Mouse (Mus musculus) hematopoietic stem cell, adult 5-6 weeks (primary cell): ENCODE measurements at regions not wholly inside any gene's neighbourhood (a gene's known extent, or its start where the extent isn't known, plus 50 kb on each side); places are given as distances from the start of the nearest gene placed in this dataset.
A peak's percentile ranks its signal among the peaks of the same experiment; 100 is the strongest.
"Not testable (repeated sequence)": the region's sequence is repeated elsewhere in the genome, so short reads cannot be mapped to it uniquely, and the experiment has no call there.

Source experiments
- ATAC-seq, 2 experiments: fragments of 125-278 bp in 1 of 2; replicated peaks in 1 of 2; 2 replicates each; pipeline ENCODE4 v1.8.0; 2016 to 2017; ENCODE audit warnings: inconsistent platforms in 2 of 2, mild to moderate bottlenecking in 2 of 2, moderate number of reproducible peaks in 2 of 2, low read depth in 1 of 2, moderate TSS enrichment in 1 of 2; ENCODE audit not compliant: low FRiP score in 2 of 2, poor library complexity in 2 of 2, severe bottlenecking in 2 of 2, insufficient read depth in 1 of 2, low TSS enrichment in 1 of 2

DNA sequence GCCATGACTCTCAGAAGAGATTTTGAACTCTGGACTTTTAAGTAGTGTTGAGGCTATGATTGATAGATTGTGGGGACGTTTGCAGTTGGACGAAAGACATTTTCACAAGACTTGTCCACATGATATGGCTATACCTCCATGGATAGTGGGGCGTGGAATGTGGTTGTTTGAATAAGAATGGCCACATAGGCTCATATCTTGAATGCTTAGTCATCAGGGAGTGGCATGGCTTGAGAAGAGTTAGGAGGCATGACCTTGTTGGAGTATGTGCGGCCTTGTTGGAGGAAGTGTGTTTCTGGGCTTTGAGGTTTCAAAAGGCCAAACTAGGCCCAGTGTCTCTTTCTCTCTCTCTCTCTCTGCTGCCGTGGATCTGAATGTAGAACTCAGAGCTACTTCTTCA is 204.7 kb upstream of the Pclo start:
- no peak for ATAC-seq

DNA sequence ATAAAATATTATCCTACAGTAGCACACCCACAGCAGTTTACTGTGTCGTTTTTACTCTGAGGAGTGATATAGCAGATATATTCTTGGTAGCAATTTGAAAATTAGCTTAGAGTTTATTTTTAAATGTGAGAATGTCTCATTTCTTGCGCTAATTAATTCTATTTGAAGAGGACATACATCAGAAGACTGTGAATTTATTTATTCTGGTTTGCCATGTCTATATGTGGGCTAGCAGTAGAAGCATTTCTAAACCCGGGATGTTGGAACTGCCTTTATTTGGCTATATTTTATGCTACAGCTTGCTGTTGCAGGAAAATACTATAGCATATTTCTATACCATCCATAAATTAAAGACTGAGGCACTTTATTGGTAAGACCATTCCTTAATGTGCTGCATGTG is 203.0 kb upstream of the Pclo start:
- ATAC-seq = no peak

DNA sequence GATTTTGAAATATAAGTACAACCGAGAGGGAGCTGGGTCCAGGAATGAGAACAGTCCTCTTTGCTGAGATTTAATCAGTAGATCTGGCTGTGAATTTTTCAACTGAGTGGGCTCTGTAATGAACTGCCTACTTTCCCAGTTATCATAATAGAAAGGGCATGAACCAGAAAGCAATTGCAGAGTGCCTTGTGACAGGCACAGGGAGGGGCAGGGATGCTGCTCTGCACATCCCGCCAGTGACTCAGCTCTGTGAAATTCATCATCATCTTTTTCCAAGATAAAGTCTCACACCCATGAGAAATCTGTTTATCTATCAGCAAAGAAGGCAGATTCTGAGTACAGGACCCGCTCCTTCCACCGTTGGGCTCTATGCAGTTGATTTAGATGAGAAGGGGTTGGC is 194.5 kb upstream of the Pclo start:
- no peak for ATAC-seq

DNA sequence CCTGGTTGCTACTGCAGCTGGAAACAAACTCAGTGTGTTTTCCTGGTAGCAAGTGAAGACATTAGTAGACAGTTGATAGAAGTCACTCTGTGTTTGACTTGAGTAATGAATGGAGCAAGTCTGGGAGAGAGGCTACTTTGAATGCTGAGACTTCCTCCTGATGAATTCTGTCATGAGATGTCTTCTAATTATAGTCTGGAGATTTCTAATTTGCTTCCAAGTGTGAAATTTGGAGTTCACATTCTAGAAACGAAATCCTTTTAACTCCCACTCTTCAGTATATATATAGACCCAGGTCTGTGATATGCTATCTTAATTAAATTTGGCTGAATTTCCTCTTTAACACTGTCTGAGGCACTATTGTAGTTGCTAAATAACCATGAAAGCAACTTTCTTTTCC is 192.7 kb upstream of the Pclo start:
- ATAC-seq = no peak

DNA sequence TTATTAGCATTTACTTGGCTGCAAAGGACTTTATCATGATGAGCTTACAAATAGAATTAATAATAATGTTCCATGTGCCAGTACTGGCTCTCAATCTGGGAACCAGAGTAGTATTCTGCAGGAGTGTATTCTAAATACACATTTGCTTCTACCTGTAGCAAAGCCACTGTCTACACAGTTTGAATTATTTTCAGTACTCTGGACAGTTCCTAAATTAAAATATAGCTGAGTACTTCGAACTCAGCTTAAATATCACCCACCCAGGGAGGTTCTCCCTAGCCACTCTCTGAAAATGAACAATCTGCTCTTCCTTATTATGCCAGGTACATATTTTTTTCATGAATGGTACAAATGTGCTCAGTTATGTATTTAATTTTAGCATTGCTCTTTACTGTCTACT is 154.3 kb upstream of the Pclo start:
- ATAC-seq = no peak

DNA sequence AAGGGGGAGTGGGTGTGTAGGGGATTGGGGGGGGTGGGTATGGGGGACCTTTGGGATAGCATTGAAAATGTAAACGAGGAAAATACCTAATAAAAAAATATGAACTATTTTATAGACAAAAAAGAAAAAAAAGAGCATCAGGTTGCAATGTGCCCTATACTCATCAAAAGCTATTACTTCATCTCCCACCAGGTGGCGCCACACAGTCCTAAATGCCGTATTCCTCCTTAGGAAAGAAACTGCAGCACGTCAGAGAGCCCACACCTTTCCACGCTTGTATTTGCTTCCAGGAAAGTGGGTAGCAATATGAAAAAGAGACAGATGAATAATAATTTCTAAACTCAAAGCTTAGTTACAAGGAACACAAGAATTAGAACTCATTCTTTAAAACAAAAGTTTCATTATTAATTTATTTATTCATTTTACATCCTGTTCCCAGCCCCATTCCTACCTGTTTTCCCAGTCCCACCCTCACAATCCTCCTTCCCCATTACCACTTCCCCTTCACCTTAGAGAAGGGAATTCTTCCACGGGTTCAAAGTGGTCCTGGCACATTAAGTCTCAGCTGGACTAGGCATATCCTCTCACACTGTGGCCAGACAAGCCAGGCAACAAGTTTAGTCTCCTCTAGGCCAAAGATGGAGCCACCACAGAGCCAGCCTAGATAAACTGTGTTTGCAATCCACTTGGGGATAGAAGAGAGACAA is 125.4 kb upstream of the Pclo start:
- ATAC-seq = peak; percentile 62 to 71; a peak in 3 of 4 replicates

DNA sequence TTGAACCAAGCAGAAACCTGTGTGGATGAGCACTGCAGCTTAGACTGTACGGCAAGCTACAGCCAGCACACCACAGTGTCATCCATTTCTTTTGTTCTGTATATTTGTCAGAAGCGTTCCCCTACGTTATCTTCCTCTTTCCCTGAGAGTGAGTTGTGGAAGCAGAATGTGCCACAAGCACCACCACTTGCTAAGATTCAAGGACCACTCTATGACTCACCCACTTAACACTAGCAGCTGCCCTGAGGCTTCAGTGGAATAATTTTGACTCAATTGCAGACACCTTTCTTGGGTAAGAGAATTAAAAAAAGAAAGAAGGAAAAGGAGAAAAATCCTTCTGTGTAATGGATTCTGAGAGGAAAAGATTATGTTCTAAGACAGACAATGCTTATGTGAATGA is 122.9 kb upstream of the Pclo start:
- no peak for ATAC-seq

DNA sequence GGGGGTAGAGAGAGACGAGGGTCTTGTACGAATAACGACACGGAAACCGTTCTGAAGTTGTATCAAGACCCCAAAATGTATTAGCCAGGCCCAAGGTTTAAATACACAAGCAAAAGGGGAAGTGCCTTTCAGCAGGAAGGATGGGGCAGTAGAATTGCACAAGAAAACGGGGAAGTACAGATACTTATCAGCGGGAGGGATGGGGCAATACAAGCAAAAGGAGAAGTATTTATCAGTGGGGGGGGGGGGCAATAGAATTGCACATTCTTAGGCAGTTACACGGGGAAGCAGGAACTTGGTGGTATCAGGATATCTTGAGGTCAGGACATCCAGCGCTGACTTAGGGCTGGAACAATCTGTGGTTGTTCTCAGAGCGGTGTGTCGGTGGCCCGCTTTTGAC is 111.3 kb upstream of the Pclo start:
- not testable (repeated sequence) for ATAC-seq

DNA sequence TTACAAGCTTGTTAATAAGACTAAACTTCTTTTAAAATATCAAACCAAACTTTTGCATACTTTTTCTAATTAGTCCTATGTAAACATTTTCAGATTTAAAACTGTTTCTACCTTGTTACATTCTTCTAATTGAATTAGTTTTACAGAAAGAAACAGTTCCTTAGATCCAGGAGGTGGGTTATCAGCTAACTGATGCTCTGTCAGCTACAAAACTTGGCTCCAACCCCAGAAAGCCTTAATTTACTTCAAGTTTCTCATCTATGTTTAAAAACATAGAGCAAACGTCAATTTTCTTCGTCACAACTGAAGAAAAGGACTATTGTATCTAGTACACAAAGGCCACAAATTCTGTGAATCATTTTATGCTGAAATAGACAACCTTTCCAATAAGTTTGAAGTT is 110.4 kb upstream of the Pclo start:
- ATAC-seq = no peak

DNA sequence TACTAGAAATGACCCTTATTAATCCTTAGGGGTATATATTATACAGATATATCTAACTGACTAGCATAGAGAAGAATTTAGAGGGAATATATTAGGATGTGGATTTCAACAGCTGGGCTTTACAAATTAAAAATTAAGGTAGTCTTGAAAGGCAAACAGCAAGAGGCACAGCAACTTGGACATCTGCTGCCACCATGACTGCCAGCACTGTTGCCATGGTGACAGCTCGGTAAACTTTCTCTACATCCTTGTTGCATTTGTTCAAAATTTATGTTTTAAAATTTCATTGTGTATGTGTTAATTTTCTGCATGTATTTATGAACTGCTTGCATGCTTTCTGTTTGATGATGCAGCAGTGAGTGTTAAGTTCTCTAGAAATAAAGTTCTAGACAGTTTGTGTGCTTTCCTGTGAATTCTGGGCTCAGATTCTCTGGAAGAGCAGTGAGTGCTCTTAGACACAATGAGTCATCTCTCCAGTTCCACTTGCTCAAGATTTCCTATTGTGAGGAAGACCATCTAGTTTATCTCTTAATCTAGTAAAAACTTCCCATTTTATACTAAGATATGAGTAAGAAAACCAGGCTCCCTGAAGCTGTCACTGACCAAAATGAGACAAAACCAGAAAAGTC is 99.4 kb upstream of the Pclo start:
- ATAC-seq = no peak

DNA sequence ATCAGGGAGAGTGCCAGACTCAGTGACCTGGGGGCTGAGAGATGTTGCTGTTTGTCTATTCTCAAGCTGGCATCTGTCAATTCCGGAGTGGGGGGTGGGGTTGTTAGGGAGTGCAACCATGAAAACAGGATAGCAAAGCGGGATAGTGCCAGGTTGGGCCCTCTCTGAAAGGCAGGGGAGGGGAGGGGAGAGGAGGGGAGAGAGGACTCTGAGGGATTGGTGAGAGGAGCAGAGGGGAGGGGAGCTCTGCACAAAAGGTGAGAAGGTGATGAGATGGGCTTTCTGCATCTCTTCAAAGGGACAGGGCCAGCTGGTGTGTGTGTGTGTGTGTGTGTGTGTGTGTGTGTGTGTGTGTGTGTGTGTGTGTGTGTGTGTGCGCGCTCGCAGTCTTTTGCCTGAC is 61.6 kb upstream of the Pclo start:
- ATAC-seq = no peak
